Mouse (Mus musculus) right cerebral cortex, adult 2 months (tissue): Measurements from ENCODE around the gene Vmn2r52.
"Not testable (repeated sequence)": the region's sequence is repeated elsewhere in the genome, so short reads cannot be mapped to it uniquely, and the experiment has no call there.

ENCODE experiments used
- DNase-seq, 2 experiments: peaks; one replicate each; pipeline ENCODE4 v3.0.0; 2021 to 2022; ENCODE audit warnings: low spot score in 2 of 2

Gene Vmn2r52

DNA sequence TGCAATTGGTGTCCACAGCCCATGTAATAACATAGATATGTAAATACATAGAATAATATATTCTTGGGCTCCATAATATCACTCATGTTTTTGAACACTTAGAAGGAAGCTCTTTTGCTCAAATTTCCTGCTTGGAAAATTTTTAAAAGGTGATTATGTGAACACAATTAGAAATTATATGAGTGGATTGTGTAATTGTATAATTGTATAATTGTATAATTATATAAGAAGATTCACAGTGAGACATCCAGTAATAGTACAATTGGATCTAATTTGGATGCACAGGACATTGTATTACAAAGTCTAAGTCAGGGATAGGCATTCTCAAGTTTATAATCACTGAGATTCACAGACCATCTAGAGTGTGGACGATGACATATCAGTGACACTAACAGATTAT, at the start of gene Vmn2r52:
Vmn2r52 (minus strand) TSS at position 101 of the 400 bp plus-strand sequence.
- no peak for DNase-seq

DNA sequence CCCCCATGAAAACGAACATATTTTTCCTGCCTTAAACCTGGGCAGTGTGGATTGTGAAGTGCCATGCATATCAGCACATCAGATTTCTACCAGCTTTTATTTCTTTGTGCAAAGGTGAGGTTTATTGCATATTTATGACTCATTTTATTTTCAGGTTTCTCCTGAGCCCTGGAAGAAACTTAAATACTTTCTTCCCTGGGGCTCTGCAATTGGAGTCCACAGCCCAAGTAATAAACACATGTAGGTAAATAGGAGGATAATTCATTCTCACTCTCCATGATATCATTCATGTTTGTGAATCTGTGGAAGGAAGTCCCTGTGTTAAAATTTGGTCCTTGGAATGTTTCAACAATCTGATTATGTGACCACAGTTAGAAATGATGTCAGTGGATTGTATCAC, 70.7 kb downstream of the Vmn2r52 start, which contains the start of gene Vmn2r51:
Vmn2r51 (minus strand) TSS at position 101 of the 400 bp plus-strand sequence.
- not testable (repeated sequence) for DNase-seq
